Mouse (Mus musculus): ENCODE measurements around the gene Slc26a10.

DNA sequence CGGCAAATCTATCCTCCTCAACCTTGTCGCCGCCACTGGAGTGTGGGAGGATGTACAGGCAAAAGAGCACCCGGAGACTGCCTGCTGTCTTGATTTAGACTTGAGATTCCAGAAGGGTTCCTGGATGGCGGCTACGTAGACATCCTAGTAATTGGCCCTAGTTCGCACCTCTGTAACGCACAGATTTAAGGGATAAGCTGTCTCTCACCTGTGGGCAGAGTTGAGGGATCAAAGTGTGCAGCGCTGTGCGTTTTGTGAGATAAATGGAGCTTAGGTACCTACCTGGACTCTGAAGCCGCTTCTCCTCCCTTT, 14.1 kb downstream of the Slc26a10 start:
- no peak for TF ChIP-seq CTCF (IDR thresholded peaks at IDR 0.05; ENCODE audit: low read depth)
- TF ChIP-seq EP300 (IDR thresholded peaks at IDR 0.05; ENCODE audit: low read depth): no peak
